Mouse (Mus musculus): ENCODE data around the gene Cd3e.

Cd3e gene

DNA sequence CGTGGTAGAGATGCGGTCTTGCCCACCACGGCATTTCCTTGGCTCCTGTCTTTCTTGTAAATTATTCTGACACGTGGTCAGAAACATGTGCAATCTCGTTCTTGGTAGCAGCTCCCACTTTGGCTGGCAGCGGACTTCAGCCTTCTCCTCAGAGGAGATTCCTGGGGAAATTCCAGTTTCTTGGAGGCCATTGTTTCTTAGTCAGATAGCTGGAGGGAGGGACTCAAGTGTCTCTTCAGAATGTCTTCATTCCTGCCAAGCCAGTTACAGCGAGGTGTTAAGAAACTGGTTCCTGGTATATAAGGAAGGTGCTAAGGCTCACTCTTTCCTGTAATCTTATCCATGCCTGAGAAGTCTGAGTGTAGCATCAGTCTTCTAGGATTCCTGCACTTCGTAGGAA lies 17.9 kb upstream of the Cd3e start:
- no peaks in the 10 kb centered on the region for H3K36me3 ChIP-seq (ENCODE audit: insufficient read depth, low read length)

DNA sequence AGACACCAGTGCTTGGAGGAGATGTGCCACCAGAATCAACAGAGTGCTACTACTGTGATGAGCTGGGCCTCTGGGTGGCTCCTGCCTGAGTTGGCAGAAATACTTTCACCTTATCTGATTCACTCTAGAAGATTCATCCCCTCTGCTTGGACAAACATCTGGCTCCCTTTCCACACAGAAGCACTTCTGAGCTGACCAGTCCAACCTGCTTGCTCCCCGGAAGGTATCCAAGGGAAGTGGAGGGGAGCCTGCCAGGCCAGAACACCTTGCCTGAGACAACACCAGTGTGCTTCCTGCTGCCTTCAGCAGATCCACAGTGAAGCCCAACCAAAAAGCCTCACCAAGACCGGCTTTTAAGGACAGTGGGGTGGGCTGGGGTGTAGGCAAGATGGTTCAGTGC lies 14.8 kb upstream of the Cd3e start:
- no peaks in the 10 kb centered on the region for H3K4me1 ChIP-seq (replicated peaks; ENCODE audit: low read depth, low read length)
- no peaks in the 10 kb centered on the region for H3K9me3 ChIP-seq (ENCODE audit: low read length)
- no peaks in the 10 kb centered on the region for H3K36me3 ChIP-seq (ENCODE audit: insufficient read depth, low read length)
- peaks cover 9% of the 10 kb centered on the region; the same call in 1 of the 2 replicates for H3K27me3 ChIP-seq (ENCODE audit: insufficient read depth, low read length)
- no peak overlapping the region for H3K4me3 ChIP-seq (replicated peaks; ENCODE audit: low read length)
- no peak for TF ChIP-seq CTCF (conservative IDR thresholded peaks at IDR 0.05; ENCODE audit: low read length)
- TF ChIP-seq NANOG (IDR thresholded peaks at IDR 0.05; ENCODE audit: borderline replicate concordance, low read length), result no peak
- no peak for TF ChIP-seq POU5F1 (IDR thresholded peaks at IDR 0.05; ENCODE audit: borderline replicate concordance, low read length)

More for the DNA sequence above, 17.9 kb upstream of the Cd3e start:
- Histone ChIP-seq H3K9me3 (ENCODE audit: low read length) (no peaks in the 10 kb centered on the region), H3K4me3 (replicated peaks; ENCODE audit: low read length) (no peak overlapping the region), H3K4me1 (replicated peaks; ENCODE audit: low read depth, low read length) (no peaks in the 10 kb centered on the region), H3K27me3 (ENCODE audit: insufficient read depth, low read length) (peaks cover 22% of the 10 kb centered on the region)
- TF ChIP-seq POU5F1 (IDR thresholded peaks at IDR 0.05; ENCODE audit: borderline replicate concordance, low read length) (no peak), CTCF (conservative IDR thresholded peaks at IDR 0.05; ENCODE audit: low read length) (no peak), NANOG (IDR thresholded peaks at IDR 0.05; ENCODE audit: borderline replicate concordance, low read length) (no peak)

DNA sequence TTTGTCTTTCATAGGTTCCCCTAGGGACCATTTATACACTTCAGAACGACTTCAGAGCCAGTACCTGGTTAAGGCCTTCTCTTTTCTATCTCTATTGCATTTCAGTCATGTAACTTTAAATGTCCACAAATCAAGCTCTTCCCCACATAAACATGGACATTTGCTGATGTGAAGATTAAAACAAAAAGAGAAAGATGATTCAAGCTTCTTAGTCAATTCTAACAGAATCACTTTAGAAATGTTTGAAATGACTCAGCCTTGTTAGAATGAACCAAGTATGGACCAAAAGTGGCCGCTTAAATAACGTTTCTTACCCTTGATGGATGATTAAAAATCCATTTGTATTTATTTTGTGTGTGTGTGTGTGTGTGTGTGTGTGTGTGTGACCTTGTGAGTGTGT lies 14.2 kb upstream of the Cd3e start:
- TF ChIP-seq CTCF (conservative IDR thresholded peaks at IDR 0.05; ENCODE audit: low read length), result no peak
- no peak for TF ChIP-seq NANOG (IDR thresholded peaks at IDR 0.05; ENCODE audit: borderline replicate concordance, low read length)
- no peak for TF ChIP-seq POU5F1 (IDR thresholded peaks at IDR 0.05; ENCODE audit: borderline replicate concordance, low read length)
- H3K4me1 ChIP-seq (replicated peaks; ENCODE audit: low read depth, low read length), result no peaks in the 10 kb centered on the region
- no peak overlapping the region for H3K4me3 ChIP-seq (replicated peaks; ENCODE audit: low read length)
- H3K27me3 ChIP-seq (ENCODE audit: insufficient read depth, low read length), result peaks cover 9% of the 10 kb centered on the region; the same call in 1 of the 2 replicates
- no peaks in the 10 kb centered on the region for H3K9me3 ChIP-seq (ENCODE audit: low read length)
- no peaks in the 10 kb centered on the region for H3K36me3 ChIP-seq (ENCODE audit: insufficient read depth, low read length)

GRCm38 (mm10) chr9:45022800-45023199 lies 13.4 kb upstream of the Cd3e start:
- H3K4me1 ChIP-seq (replicated peaks; ENCODE audit: low read depth, low read length), result no peaks in the 10 kb centered on the region

GRCm38 (mm10) chr9:45018031-45018430 lies 8.6 kb upstream of the Cd3e start:
- TF ChIP-seq POU5F1 (IDR thresholded peaks at IDR 0.05; ENCODE audit: borderline replicate concordance, low read length), result no peak
- TF ChIP-seq CTCF (conservative IDR thresholded peaks at IDR 0.05; ENCODE audit: low read length), result no peak
- TF ChIP-seq NANOG (IDR thresholded peaks at IDR 0.05; ENCODE audit: borderline replicate concordance, low read length), result no peak
- Histone ChIP-seq H3K4me3 (replicated peaks; ENCODE audit: low read length) (no peak overlapping the region), H3K9me3 (ENCODE audit: low read length) (no peaks in the 10 kb centered on the region), H3K4me1 (replicated peaks; ENCODE audit: low read depth, low read length) (no peaks in the 10 kb centered on the region), H3K27me3 (ENCODE audit: insufficient read depth, low read length) (no peaks in the 10 kb centered on the region; the same call in 1 of the 2 replicates), H3K36me3 (ENCODE audit: insufficient read depth, low read length) (no peaks in the 10 kb centered on the region)

More at GRCm38 (mm10) chr9:45022800-45023199, 13.4 kb upstream of the Cd3e start:
- H3K36me3 ChIP-seq (ENCODE audit: insufficient read depth, low read length), result no peaks in the 10 kb centered on the region
- no peak for TF ChIP-seq NANOG (IDR thresholded peaks at IDR 0.05; ENCODE audit: borderline replicate concordance, low read length)
- peak; percentile 48 for TF ChIP-seq CTCF (conservative IDR thresholded peaks at IDR 0.05; ENCODE audit: low read length)
- H3K27me3 ChIP-seq (ENCODE audit: insufficient read depth, low read length), result peaks cover 9% of the 10 kb centered on the region; the same call in 1 of the 2 replicates
- no peaks in the 10 kb centered on the region for H3K9me3 ChIP-seq (ENCODE audit: low read length)
- no peak overlapping the region for H3K4me3 ChIP-seq (replicated peaks; ENCODE audit: low read length)

GRCm38 (mm10) chr9:45015841-45016240 lies 6.4 kb upstream of the Cd3e start:
- no peaks in the 10 kb centered on the region for H3K9me3 ChIP-seq (ENCODE audit: low read length)
- H3K4me3 ChIP-seq (replicated peaks; ENCODE audit: low read length), result no peak overlapping the region
- H3K4me1 ChIP-seq (replicated peaks; ENCODE audit: low read depth, low read length), result peaks cover 3% of the 10 kb centered on the region; the same call in 1 of the 2 replicates
- H3K27me3 ChIP-seq (ENCODE audit: insufficient read depth, low read length), result no peaks in the 10 kb centered on the region; the same call in 1 of the 2 replicates
- H3K36me3 ChIP-seq (ENCODE audit: insufficient read depth, low read length), result no peaks in the 10 kb centered on the region
- TF ChIP-seq POU5F1 (IDR thresholded peaks at IDR 0.05; ENCODE audit: borderline replicate concordance, low read length), result no peak
- no peak for TF ChIP-seq CTCF (conservative IDR thresholded peaks at IDR 0.05; ENCODE audit: low read length)
- no peak for TF ChIP-seq NANOG (IDR thresholded peaks at IDR 0.05; ENCODE audit: borderline replicate concordance, low read length)

GRCm38 (mm10) chr9:45014879-45015278 lies 5.5 kb upstream of the Cd3e start:
- peaks cover 3% of the 10 kb centered on the region; the same call in 1 of the 2 replicates for H3K4me1 ChIP-seq (replicated peaks; ENCODE audit: low read depth, low read length)
- TF ChIP-seq NANOG (IDR thresholded peaks at IDR 0.05; ENCODE audit: borderline replicate concordance, low read length), result no peak
- no peaks in the 10 kb centered on the region for H3K9me3 ChIP-seq (ENCODE audit: low read length)
- no peaks in the 10 kb centered on the region for H3K36me3 ChIP-seq (ENCODE audit: insufficient read depth, low read length)
- no peaks in the 10 kb centered on the region; the same call in 1 of the 2 replicates for H3K27me3 ChIP-seq (ENCODE audit: insufficient read depth, low read length)
- no peak overlapping the region for H3K4me3 ChIP-seq (replicated peaks; ENCODE audit: low read length)

GRCm38 (mm10) chr9:45011291-45011690 lies 1.9 kb upstream of the Cd3e start:
- Histone ChIP-seq H3K4me3 (replicated peaks; ENCODE audit: low read length) (no peak overlapping the region), H3K27me3 (ENCODE audit: insufficient read depth, low read length) (no peaks in the 10 kb centered on the region; the same call in 1 of the 2 replicates), H3K9me3 (ENCODE audit: low read length) (no peaks in the 10 kb centered on the region), H3K36me3 (ENCODE audit: insufficient read depth, low read length) (no peaks in the 10 kb centered on the region), H3K4me1 (replicated peaks; ENCODE audit: low read depth, low read length) (peaks cover 3% of the 10 kb centered on the region; the same call in 1 of the 2 replicates)
- TF ChIP-seq POU5F1 (IDR thresholded peaks at IDR 0.05; ENCODE audit: borderline replicate concordance, low read length) (no peak), NANOG (IDR thresholded peaks at IDR 0.05; ENCODE audit: borderline replicate concordance, low read length) (no peak), CTCF (conservative IDR thresholded peaks at IDR 0.05; ENCODE audit: low read length) (no peak)

GRCm38 (mm10) chr9:45010461-45010860 lies 1.0 kb upstream of the Cd3e start:
- Histone ChIP-seq H3K4me1 (replicated peaks; ENCODE audit: low read depth, low read length) (peaks cover 3% of the 10 kb centered on the region; the same call in 1 of the 2 replicates), H3K36me3 (ENCODE audit: insufficient read depth, low read length) (no peaks in the 10 kb centered on the region), H3K4me3 (replicated peaks; ENCODE audit: low read length) (no peak overlapping the region), H3K27me3 (ENCODE audit: insufficient read depth, low read length) (no peaks in the 10 kb centered on the region; the same call in 1 of the 2 replicates), H3K9me3 (ENCODE audit: low read length) (no peaks in the 10 kb centered on the region)
- TF ChIP-seq POU5F1 (IDR thresholded peaks at IDR 0.05; ENCODE audit: borderline replicate concordance, low read length) (no peak), NANOG (IDR thresholded peaks at IDR 0.05; ENCODE audit: borderline replicate concordance, low read length) (no peak), CTCF (conservative IDR thresholded peaks at IDR 0.05; ENCODE audit: low read length) (no peak)
